Mouse (Mus musculus) embryonic facial prominence, embryonic 14.5 days (tissue): ENCODE data around the gene Mef2c. TPM values are rescaled to one million over a fixed set of nuclear protein-coding genes. Genes with fewer than 3 reads are reported as not detected.

ENCODE experiments used
- ATAC-seq: fragments of 200-750 bp; cut with Nextera tagmentation; 2 replicates; pipeline ENCODE4 v1.8.0; 2017; ENCODE audit warnings: low read depth, moderate number of reproducible peaks, moderate TSS enrichment
- DNase-seq: peaks from one replicate; pipeline ENCODE4 v3.0.0-alpha.2; 2015; ENCODE audit warnings: low spot score
- H3K27ac ChIP-seq: fragments of 300-500 bp; sonication (generic); replicated peaks from 2 replicates; pipeline ENCODE4 v1.5.1; 2014; ENCODE audit warnings: low read depth, mild to moderate bottlenecking, low read length, moderate library complexity
- H3K27me3 ChIP-seq: fragments of 300-500 bp; sonication (generic); replicated peaks from 2 replicates; pipeline ENCODE4 v1.6.1; 2014; ENCODE audit warnings: low read length; ENCODE audit not compliant: control insufficient read depth, insufficient read depth
- H3K36me3 ChIP-seq: fragments of 300-500 bp; sonication (generic); 2 replicates; pipeline ENCODE4 v1.6.1; 2014; ENCODE audit warnings: low read length, mixed read lengths; ENCODE audit not compliant: control insufficient read depth, insufficient read depth
- H3K4me1 ChIP-seq: fragments of 300-500 bp; sonication (generic); 2 replicates; pipeline ENCODE4 v1.6.1; 2014; ENCODE audit warnings: antibody characterized with exemption, low read length; ENCODE audit not compliant: control insufficient read depth, insufficient read depth
- H3K4me2 ChIP-seq: fragments of 300-500 bp; sonication (generic); 2 replicates; pipeline ENCODE4 v1.6.1; 2014; ENCODE audit warnings: low read depth, mild to moderate bottlenecking, low read length, moderate library complexity, mixed read lengths
- H3K4me3 ChIP-seq: fragments of 300-500 bp; sonication (generic); 2 replicates; pipeline ENCODE4 v1.5.1; 2014; ENCODE audit warnings: low read depth, mild to moderate bottlenecking, low read length
- H3K9ac ChIP-seq: fragments of 300-500 bp; sonication (generic); 2 replicates; pipeline ENCODE4 v1.6.1; 2014; ENCODE audit warnings: low read depth, mild to moderate bottlenecking, low read length, moderate library complexity, mixed read lengths
- H3K9me3 ChIP-seq: fragments of 300-500 bp; sonication (generic); 2 replicates; pipeline ENCODE4 v1.6.1; 2016; ENCODE audit warnings: low read length; ENCODE audit not compliant: control insufficient read depth
- WGBS: fragments of 180-500 bp; shearing (Covaris S2); extraction: QIAGEN DNeasy Blood & Tissue Kit; methylation state at CpG from one replicate; pipeline ENCODE4 v1.1.7; 2014; 5-methylcytosine and 5-hydroxymethylcytosine counted together
- polyA plus RNA-seq: library from polyadenylated mRNA; unstranded; fragments of >200 nt; fragmentation: Nextera tagmentation; extraction: Ambion mirVana; gene quantifications from 2 replicates; pipeline ENCODE4 v1.2.1, GENCODE M21; 2014

Gene Mef2c
- polyA plus RNA-seq, 1 experiment from 2014 or later, result 224 TPM

DNA sequence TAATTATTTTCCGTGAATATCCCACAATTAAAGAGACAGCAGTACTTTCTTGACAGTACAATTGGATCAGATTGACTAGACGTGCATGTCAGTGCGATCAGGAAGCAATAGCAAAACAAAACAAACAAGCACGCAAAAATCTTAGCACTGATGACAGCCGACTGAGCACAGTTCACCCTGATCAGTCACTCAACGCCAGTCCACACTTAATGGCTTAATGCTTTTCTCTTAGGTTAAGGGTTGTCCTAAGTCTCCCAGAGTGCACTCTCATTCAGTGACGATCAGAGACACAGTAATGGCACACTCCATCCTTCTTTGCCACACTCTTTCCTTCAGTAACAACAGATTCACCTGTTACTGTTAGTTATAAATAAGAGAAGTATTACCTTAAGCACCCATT is 157.3 kb downstream of the Mef2c start:
- Histone ChIP-seq H3K4me1 (no peaks in the 10 kb centered on the region), H3K9me3 (no peaks in the 10 kb centered on the region), H3K4me3 (no peak overlapping the region), H3K4me2 (no peak overlapping the region), H3K27ac (no peak overlapping the region), H3K9ac (no peak overlapping the region), H3K36me3 (peaks cover 5% of the 10 kb centered on the region; the same call in 1 of the 2 replicates), H3K27me3 (no peaks in the 10 kb centered on the region)
- DNase-seq (no peak), ATAC-seq (no peak)
- WGBS, result 59% methylated on average over 7 of the region's 7 CpGs

DNA sequence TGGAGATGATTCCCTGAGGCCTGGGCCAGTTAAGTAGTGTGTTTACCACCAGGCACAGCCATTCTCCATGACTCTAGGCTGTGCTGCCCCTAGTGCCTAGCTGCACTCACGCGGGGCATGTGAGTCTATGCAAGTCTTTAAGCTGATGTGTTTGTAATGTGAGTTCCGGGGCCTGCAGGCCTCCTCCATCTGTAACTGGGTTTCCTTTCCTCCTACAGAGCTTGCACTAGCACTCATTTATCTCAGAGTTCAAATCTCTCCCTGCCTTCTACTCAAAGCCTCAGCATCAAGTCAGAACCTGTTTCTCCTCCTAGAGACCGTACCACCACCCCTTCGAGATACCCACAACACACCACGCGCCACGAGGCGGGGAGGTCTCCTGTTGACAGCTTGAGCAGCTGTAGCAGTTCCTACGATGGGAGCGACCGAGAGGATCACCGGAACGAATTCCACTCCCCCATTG is 158.3 kb downstream of the Mef2c start:
- 58% methylated on average over 14 of the region's 14 CpGs for WGBS
- ATAC-seq (peak; percentile 87), DNase-seq (no peak)
- Histone ChIP-seq H3K9ac (no peak overlapping the region), H3K9me3 (no peaks in the 10 kb centered on the region), H3K27ac (no peak overlapping the region), H3K27me3 (no peaks in the 10 kb centered on the region), H3K36me3 (peaks cover 5% of the 10 kb centered on the region; the same call in 1 of the 2 replicates), H3K4me1 (no peaks in the 10 kb centered on the region), H3K4me3 (no peak overlapping the region), H3K4me2 (no peak overlapping the region)

DNA sequence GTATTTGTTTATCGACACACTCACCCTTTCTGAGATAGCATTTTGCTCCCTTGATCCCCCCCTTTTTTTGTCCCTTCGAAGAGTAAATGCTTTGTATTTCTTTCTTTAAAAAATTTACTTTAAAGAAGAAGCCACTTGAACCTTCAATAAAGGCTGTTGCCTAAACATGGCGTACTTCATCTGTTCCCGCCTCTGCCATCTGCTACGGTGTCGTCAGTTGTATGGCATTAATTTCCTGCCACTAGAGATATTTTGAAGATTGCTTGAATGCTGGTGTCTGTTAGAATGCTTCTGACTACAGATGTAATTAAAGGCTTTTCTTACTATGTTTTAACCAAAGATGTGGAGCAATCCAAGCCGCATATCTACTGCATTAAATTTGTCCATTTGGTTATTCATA is 162.3 kb downstream of the Mef2c start:
- no peak overlapping the region for H3K4me3 ChIP-seq
- 0 out of 2 replicates have a peak, but pooled peaks cover 3% of the 10 kb centered on the region for H3K36me3 ChIP-seq
- DNase-seq, result no peak
- no peak overlapping the region for H3K9ac ChIP-seq
- H3K27me3 ChIP-seq, result no peaks in the 10 kb centered on the region
- no peaks in the 10 kb centered on the region for H3K9me3 ChIP-seq
- no peaks in the 10 kb centered on the region for H3K4me1 ChIP-seq
- no peak overlapping the region for H3K4me2 ChIP-seq
- whole genome bisulfite sequencing, result 86% methylated on average over 7 of the region's 7 CpGs
- ATAC-seq, result no peak
- H3K27ac ChIP-seq, result no peak overlapping the region

DNA sequence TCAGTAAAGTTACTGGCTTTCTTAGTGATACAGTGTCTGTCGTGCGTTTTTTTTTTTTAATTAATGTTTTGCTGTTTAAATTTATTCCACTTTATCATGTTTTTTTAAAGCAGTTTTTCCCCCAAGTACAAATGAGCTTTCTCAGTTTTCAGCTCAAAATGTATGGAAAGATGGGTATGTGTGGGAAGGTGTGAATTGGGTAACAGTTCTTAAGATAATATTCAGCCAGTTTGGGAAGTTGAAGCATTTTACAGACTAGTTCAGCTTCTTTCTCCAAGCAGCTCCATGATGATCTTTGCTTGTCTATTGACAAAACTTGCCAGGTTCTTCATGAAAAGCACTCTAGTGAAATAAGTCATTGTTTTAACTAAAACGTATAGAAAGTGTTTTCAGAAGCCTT is 163.2 kb downstream of the Mef2c start:
- no peak overlapping the region for H3K4me2 ChIP-seq
- WGBS, result 74% methylated on average over 3 of the region's 3 CpGs

DNA sequence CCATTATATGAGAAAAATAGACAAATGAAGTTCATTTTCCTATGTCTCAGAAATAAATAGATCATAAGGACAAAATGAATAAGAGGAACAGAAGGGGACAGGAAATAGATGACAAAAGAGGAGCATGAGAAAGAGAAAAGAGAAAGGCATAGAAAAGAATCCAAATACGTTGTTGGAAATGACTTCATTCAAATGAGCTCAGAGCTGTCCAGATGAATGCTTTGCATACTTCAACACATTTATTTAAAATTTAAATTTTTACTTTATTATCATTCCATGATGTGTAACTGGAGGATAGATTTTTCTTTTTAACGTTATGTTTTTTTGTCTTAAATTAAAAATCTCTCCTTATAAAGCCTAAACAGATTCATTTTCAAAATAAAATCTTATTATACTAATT is 203.8 kb downstream of the Mef2c start:
- no peak overlapping the region for H3K4me3 ChIP-seq
- WGBS, result 69% methylated on average over 2 of the region's 2 CpGs
- ATAC-seq (no peak), DNase-seq (no peak)
- H3K27me3 ChIP-seq, result peaks cover 13% of the 10 kb centered on the region
- H3K4me1 ChIP-seq, result no peaks in the 10 kb centered on the region
- no peaks in the 10 kb centered on the region for H3K36me3 ChIP-seq
- H3K9me3 ChIP-seq, result no peaks in the 10 kb centered on the region
- H3K4me2 ChIP-seq, result no peak overlapping the region
- no peak overlapping the region for H3K27ac ChIP-seq
- no peak overlapping the region for H3K9ac ChIP-seq

More for the DNA sequence above, 163.2 kb downstream of the Mef2c start:
- Histone ChIP-seq H3K36me3 (no peaks in the 10 kb centered on the region), H3K9me3 (no peaks in the 10 kb centered on the region), H3K4me1 (no peaks in the 10 kb centered on the region), H3K27ac (no peak overlapping the region), H3K9ac (no peak overlapping the region), H3K4me3 (no peak overlapping the region), H3K27me3 (no peaks in the 10 kb centered on the region)
- DNase-seq (no peak), ATAC-seq (no peak)

DNA sequence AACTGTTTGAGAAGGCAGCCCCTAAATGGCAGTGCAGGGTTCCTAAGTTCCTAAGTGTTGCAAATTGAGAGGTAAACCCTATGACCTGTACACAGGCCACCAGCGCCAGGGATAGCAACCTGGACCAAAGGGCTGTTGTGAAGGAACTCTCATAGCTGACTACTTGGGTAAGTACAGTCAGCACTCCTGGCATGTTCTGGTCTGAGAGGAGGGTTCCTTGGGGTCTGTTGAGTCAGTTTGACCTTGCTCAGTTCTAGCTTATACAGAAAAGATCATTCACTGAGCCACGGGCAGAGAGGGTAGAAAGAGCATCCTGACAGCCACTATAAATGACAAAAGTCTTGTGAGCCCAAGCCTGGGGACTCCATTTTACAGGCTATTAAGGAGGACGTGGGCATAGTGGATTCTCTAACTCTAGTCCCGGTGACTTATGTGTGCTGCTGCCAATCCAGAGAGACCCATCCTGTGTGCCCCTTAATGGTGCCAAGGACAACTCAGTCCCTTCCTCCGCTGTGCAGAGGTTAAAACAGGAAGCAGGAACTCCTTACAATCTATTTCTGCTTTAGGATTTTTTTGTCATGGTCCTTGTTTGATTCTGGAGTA is 209.0 kb downstream of the Mef2c start:
- peaks cover 65% of the 10 kb centered on the region for H3K27me3 ChIP-seq
- DNase-seq (no peak), ATAC-seq (no peak)
- H3K4me3 ChIP-seq, result no peak overlapping the region
- 25% methylated on average over 5 of the region's 5 CpGs for WGBS
- H3K27ac ChIP-seq, result no peak overlapping the region
- H3K9me3 ChIP-seq, result no peaks in the 10 kb centered on the region
- no peaks in the 10 kb centered on the region for H3K4me1 ChIP-seq
- no peak overlapping the region for H3K9ac ChIP-seq
- no peaks in the 10 kb centered on the region for H3K36me3 ChIP-seq
- H3K4me2 ChIP-seq, result no peak overlapping the region

DNA sequence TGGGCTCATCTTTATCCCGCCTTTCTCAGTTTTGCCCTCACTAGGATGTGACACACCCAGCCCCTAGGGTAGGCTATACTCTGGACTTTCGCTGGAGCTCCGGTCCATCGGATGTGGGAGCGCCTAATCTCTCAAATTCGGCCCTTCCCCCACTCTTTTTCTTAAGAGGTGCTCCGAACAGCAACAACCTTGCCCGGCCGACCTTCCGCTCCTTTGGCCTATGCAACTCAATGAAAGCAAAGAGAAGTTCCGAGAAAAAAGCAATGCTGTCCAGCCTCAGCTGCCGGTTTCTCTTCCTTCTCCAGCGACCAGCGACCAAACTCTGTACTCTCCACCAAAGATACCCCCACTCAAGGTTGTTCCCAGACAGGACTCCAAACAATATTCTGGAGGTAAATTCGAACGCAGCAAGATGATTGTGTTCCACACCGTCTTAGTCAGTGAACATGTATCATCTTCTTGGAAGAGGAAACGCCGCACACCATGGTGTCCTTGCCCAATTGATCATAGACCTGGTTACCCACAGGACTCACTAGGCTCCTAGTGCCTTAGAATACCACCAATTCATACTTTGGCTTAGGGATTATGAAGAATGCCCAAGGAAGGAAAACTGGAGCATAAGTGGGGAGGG is 209.9 kb downstream of the Mef2c start:
- Histone ChIP-seq H3K4me1 (no peaks in the 10 kb centered on the region), H3K9ac (no peak overlapping the region), H3K36me3 (no peaks in the 10 kb centered on the region), H3K4me3 (peak overlapping the region; percentile 11; the same call in 1 of the 2 replicates), H3K27me3 (peaks cover 74% of the 10 kb centered on the region), H3K4me2 (0 out of 2 replicates have a peak overlapping the region, but pooled peaks have one; percentile 18), H3K27ac (no peak overlapping the region), H3K9me3 (no peaks in the 10 kb centered on the region)
- ATAC-seq (no peak), DNase-seq (no peak)
- 4% methylated on average over 19 of the region's 19 CpGs for WGBS

DNA sequence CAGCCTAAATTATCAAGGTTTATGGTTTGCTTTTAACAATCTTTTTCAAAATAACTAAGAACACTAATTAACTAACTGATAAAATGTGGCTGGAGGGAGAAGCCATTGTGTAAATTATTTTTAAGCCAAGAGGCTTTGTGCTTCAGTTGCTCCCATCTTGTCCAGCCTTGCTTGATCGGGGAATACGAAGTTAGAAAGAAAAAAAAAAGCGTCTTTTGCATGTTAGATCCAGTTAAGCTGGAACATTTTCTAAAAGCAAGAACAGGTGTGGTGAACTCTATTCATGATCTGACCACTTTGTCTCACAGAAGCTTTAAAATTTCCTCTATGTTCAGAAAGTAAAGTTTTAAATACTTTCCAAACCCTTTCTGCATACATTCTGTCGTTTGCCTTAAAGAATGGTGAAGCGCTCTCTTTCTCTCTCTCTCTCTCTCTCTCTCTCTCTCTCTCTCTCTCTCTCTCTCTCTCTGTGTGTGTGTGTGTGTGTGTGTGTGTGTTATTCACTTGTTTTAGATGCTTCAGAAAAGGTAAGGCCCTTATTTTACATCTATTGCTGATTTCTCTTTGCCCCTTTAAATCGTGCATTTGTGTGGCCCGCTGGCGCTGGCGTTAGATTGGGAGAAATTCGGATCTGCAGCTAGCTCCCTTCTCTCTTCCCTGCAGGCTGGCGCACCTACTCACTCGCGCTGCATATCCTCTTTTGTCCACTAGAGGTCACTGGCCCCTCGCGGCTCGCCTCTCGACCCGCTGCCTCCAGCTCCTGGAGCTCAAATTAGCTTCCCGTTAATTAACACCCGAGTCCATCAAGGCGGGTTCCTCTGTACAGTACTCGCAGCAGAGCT is 210.9 kb downstream of the Mef2c start:
- peak; percentile 87 for DNase-seq
- no peaks in the 10 kb centered on the region for H3K36me3 ChIP-seq
- H3K27ac ChIP-seq, result no peak overlapping the region
- no peak overlapping the region for H3K9ac ChIP-seq
- no peaks in the 10 kb centered on the region for H3K4me1 ChIP-seq
- H3K27me3 ChIP-seq, result peaks cover 83% of the 10 kb centered on the region
- peak overlapping the region; percentile 37 for H3K4me2 ChIP-seq
- H3K9me3 ChIP-seq, result no peaks in the 10 kb centered on the region
- H3K4me3 ChIP-seq, result peak overlapping the region; percentile 21
- WGBS, result under 1% methylated on average over 22 of the region's 22 CpGs
- peak; percentile 78 for ATAC-seq
